Mouse (Mus musculus) midbrain, embryonic 14.5 days (tissue): ENCODE measurements around the gene Eno2. TPM values are rescaled to one million over a fixed set of nuclear protein-coding genes. Genes with fewer than 3 reads are reported as not detected.

ENCODE experiments used
- ATAC-seq: fragments of 200-750 bp; cut with Nextera tagmentation; 2 replicates; pipeline ENCODE4 v1.8.0; 2017; ENCODE audit warnings: moderate number of reproducible peaks, moderate library complexity; ENCODE audit not compliant: low FRiP score, low TSS enrichment
- DNase-seq: peaks from one replicate; pipeline ENCODE4 v3.0.0-alpha.2; 2015
- H3K27ac ChIP-seq: fragments of 300-500 bp; sonication (generic); replicated peaks from 2 replicates; pipeline ENCODE4 v1.5.1; 2014; ENCODE audit warnings: mild to moderate bottlenecking, low read depth, low read length, moderate library complexity
- H3K27me3 ChIP-seq: fragments of 300-500 bp; sonication (generic); 2 replicates; pipeline ENCODE4 v1.6.1; 2014; ENCODE audit warnings: low read length, control low read depth, mixed read lengths; ENCODE audit not compliant: control insufficient read depth, insufficient read depth
- H3K36me3 ChIP-seq: fragments of 300-500 bp; sonication (generic); 2 replicates; pipeline ENCODE4 v1.6.1; 2014; ENCODE audit warnings: low read length, control low read depth; ENCODE audit not compliant: control insufficient read depth, insufficient read depth
- H3K4me1 ChIP-seq: fragments of 300-500 bp; sonication (generic); 2 replicates; pipeline ENCODE4 v1.6.1; 2014; ENCODE audit warnings: mild to moderate bottlenecking, antibody characterized with exemption, low read length, control low read depth; ENCODE audit not compliant: control insufficient read depth, insufficient read depth
- H3K4me2 ChIP-seq: fragments of 300-500 bp; sonication (generic); 2 replicates; pipeline ENCODE4 v1.6.1; 2014; ENCODE audit warnings: mild to moderate bottlenecking, low read length, moderate library complexity
- H3K4me3 ChIP-seq: fragments of 300-500 bp; sonication (generic); replicated peaks from 2 replicates; pipeline ENCODE4 v1.5.1; 2014; ENCODE audit warnings: low read depth, low read length
- H3K9ac ChIP-seq: fragments of 300-500 bp; sonication (generic); replicated peaks from 2 replicates; pipeline ENCODE4 v1.6.1; 2014; ENCODE audit warnings: mild to moderate bottlenecking, low read length, moderate library complexity
- H3K9me3 ChIP-seq: fragments of 300-500 bp; sonication (generic); 2 replicates; pipeline ENCODE4 v1.6.1; 2016; ENCODE audit warnings: low read length, control low read depth, mixed read lengths; ENCODE audit not compliant: control insufficient read depth
- WGBS: fragments of 180-500 bp; shearing (Covaris S2); extraction: QIAGEN DNeasy Blood & Tissue Kit; methylation state at CpG from one replicate; pipeline ENCODE4 v1.1.7; 2014; 5-methylcytosine and 5-hydroxymethylcytosine counted together
- polyA plus RNA-seq: library from polyadenylated mRNA; unstranded; fragments of >200 nt; fragmentation: Nextera tagmentation; extraction: Ambion mirVana; gene quantifications from 2 replicates; pipeline ENCODE4 v1.2.1, GENCODE M21; 2014

Gene Eno2
- polyA plus RNA-seq, 1 experiment from 2014 or later: 64.3 TPM

GRCm38 (mm10) chr6:124732476-124733370, 36.8 kb downstream of the Eno2 start:
- WGBS: 54% methylated on average over 19 of the region's 19 CpGs
- H3K36me3 ChIP-seq: no peaks in the 10 kb centered on the region
- no peaks in the 10 kb centered on the region for H3K4me1 ChIP-seq
- H3K4me2 ChIP-seq: no peak overlapping the region
- H3K9ac ChIP-seq: no peak overlapping the region
- H3K27ac ChIP-seq: no peak overlapping the region
- H3K4me3 ChIP-seq: no peak overlapping the region
- H3K27me3 ChIP-seq: no peaks in the 10 kb centered on the region
- no peaks in the 10 kb centered on the region for H3K9me3 ChIP-seq
- DNase-seq (no peak), ATAC-seq (no peak)

DNA sequence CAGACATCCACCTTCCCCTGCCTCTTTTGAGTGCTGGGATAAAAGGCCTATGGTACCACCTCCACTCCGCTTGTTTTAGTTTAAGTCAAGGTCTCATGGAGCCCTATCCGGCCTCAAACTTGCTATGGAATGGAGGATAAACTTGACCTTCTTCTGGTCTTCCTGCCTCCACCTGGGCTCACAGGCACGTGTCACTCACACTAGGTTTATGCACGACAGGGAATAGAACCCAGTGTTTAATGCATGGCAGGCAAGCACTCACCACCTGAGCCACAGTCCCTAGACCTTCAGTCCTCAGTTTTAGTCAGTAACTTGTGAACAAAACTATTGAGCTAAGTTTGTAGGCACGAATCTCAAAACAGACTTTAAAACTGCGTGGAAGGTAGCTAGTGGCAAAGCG, 38.4 kb downstream of the Eno2 start:
- Histone ChIP-seq H3K27me3 (no peaks in the 10 kb centered on the region), H3K9me3 (no peaks in the 10 kb centered on the region), H3K4me3 (no peak overlapping the region), H3K36me3 (no peaks in the 10 kb centered on the region), H3K4me2 (no peak overlapping the region), H3K9ac (no peak overlapping the region), H3K27ac (no peak overlapping the region), H3K4me1 (no peaks in the 10 kb centered on the region)
- DNase-seq (no peak), ATAC-seq (no peak)
- WGBS: 85% methylated on average over 7 of the region's 7 CpGs

GRCm38 (mm10) chr6:124729850-124730705, 39.4 kb downstream of the Eno2 start:
- no peaks in the 10 kb centered on the region for H3K36me3 ChIP-seq
- ATAC-seq: no peak
- H3K27ac ChIP-seq: no peak overlapping the region
- no peak overlapping the region for H3K4me3 ChIP-seq
- DNase-seq: no peak
- H3K4me1 ChIP-seq: no peaks in the 10 kb centered on the region
- WGBS: 87% methylated on average over 7 of the region's 8 CpGs
- no peaks in the 10 kb centered on the region for H3K27me3 ChIP-seq
- no peak overlapping the region for H3K9ac ChIP-seq
- no peak overlapping the region for H3K4me2 ChIP-seq
- H3K9me3 ChIP-seq: no peaks in the 10 kb centered on the region

GRCm38 (mm10) chr6:124728621-124729020, 40.9 kb downstream of the Eno2 start:
- Histone ChIP-seq H3K9ac (no peak overlapping the region), H3K4me3 (no peak overlapping the region), H3K9me3 (no peaks in the 10 kb centered on the region), H3K4me1 (no peaks in the 10 kb centered on the region), H3K36me3 (no peaks in the 10 kb centered on the region), H3K4me2 (no peak overlapping the region), H3K27me3 (no peaks in the 10 kb centered on the region), H3K27ac (no peak overlapping the region)
- WGBS: 88% methylated on average over 10 of the region's 10 CpGs
- no peak for DNase-seq
- ATAC-seq: no peak

- no peaks in the 10 kb centered on the region for H3K4me1 ChIP-seq
- H3K9me3 ChIP-seq: no peaks in the 10 kb centered on the region
- DNase-seq (no peak), ATAC-seq (no peak)
- H3K27me3 ChIP-seq: no peaks in the 10 kb centered on the region
- no peaks in the 10 kb centered on the region for H3K36me3 ChIP-seq
- H3K9ac ChIP-seq: no peak overlapping the region
- no peak overlapping the region for H3K27ac ChIP-seq
- no peak overlapping the region for H3K4me3 ChIP-seq
- H3K4me2 ChIP-seq: no peak overlapping the region
- WGBS: 88% methylated on average over 10 of the region's 10 CpGs
Measured at GRCm38 (mm10) chr6:124724472-124724871, 45.0 kb downstream of the Eno2 start.

- DNase-seq (no peak), ATAC-seq (no peak)
- H3K4me2 ChIP-seq: no peak overlapping the region
- no peak overlapping the region for H3K9ac ChIP-seq
- 82% methylated on average over 8 of the region's 8 CpGs for WGBS
- no peak overlapping the region for H3K27ac ChIP-seq
- no peaks in the 10 kb centered on the region for H3K9me3 ChIP-seq
- no peak overlapping the region for H3K4me3 ChIP-seq
- H3K36me3 ChIP-seq: no peaks in the 10 kb centered on the region
- no peaks in the 10 kb centered on the region for H3K27me3 ChIP-seq
- H3K4me1 ChIP-seq: no peaks in the 10 kb centered on the region
Measured at GRCm38 (mm10) chr6:124723541-124723940, 45.9 kb downstream of the Eno2 start.

- DNase-seq (no peak), ATAC-seq (no peak)
- no peak overlapping the region for H3K27ac ChIP-seq
- no peaks in the 10 kb centered on the region for H3K27me3 ChIP-seq
- H3K36me3 ChIP-seq: no peaks in the 10 kb centered on the region; the same call in 1 of the 2 replicates
- H3K4me3 ChIP-seq: no peak overlapping the region
- 85% methylated on average over 6 of the region's 6 CpGs for WGBS
- no peaks in the 10 kb centered on the region for H3K9me3 ChIP-seq
- H3K4me2 ChIP-seq: no peak overlapping the region
- no peak overlapping the region for H3K9ac ChIP-seq
- no peaks in the 10 kb centered on the region for H3K4me1 ChIP-seq
Measured at GRCm38 (mm10) chr6:124722876-124723473, 46.5 kb downstream of the Eno2 start.

DNA sequence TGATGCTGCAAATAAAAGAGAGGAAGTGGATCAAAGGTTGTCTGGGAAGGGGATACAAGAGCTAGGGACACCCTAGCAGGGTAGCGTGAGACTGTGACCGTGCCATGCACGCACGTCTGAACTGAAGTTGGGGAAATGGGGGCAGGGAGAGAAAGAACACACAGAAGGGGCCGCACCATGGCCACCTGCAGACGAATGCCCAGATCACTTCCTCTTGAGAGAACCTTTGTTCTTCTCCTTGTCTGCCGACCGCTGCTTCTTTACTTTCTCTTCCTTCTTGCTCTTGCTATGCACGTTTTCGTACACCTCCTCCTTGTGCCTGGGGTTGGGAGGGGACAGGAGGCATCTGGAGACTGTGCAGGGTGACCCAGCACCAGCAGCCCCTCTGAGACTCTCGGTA, 48.6 kb downstream of the Eno2 start:
- no peak overlapping the region for H3K27ac ChIP-seq
- H3K27me3 ChIP-seq: no peaks in the 10 kb centered on the region
- H3K9ac ChIP-seq: no peak overlapping the region
- H3K4me3 ChIP-seq: no peak overlapping the region
- H3K9me3 ChIP-seq: no peaks in the 10 kb centered on the region
- peaks cover 20% of the 10 kb centered on the region for H3K36me3 ChIP-seq
- no peak for DNase-seq
- ATAC-seq: no peak
- 71% methylated on average over 11 of the region's 11 CpGs for WGBS
- H3K4me2 ChIP-seq: no peak overlapping the region
- H3K4me1 ChIP-seq: no peaks in the 10 kb centered on the region
